Mouse (Mus musculus) right cerebral cortex, postnatal 36 days (tissue): ENCODE results near the gene 0610010F05Rik.
A peak's percentile ranks its signal among the peaks of the same experiment; 100 is the strongest.
"Not testable (repeated sequence)": the region's sequence is repeated elsewhere in the genome, so short reads cannot be mapped to it uniquely, and the experiment has no call there.

ENCODE experiments used
- DNase-seq, 2 experiments: peaks; one replicate each; pipeline ENCODE4 v3.0.0; 2022; ENCODE audit warnings: low spot score in 2 of 2, mixed read lengths in 1 of 2

0610010F05Rik gene

GRCm38 (mm10) chr11:23632945-23633878 lies at the start of gene 0610010F05Rik:
TSS of gene 0610010F05Rik (minus strand) at chr11:23633639.
- peak; percentile 70 to 75 for DNase-seq

GRCm38 (mm10) chr11:23682561-23682960 lies 49.1 kb upstream of the 0610010F05Rik start:
- DNase-seq, result no peak

GRCm38 (mm10) chr11:23680435-23680950 lies 47.1 kb upstream of the 0610010F05Rik start:
- no peak for DNase-seq

- DNase-seq, result peak in 1 of 2 experiments; percentile 20
Measured at GRCm38 (mm10) chr11:23679044-23679642, 45.7 kb upstream of the 0610010F05Rik start.

GRCm38 (mm10) chr11:23676100-23676499 lies 42.7 kb upstream of the 0610010F05Rik start:
- no peak for DNase-seq

- no peak for DNase-seq
Measured at GRCm38 (mm10) chr11:23672256-23672749, 38.9 kb upstream of the 0610010F05Rik start.

- DNase-seq, result no peak
Measured at GRCm38 (mm10) chr11:23667128-23667527, 33.7 kb upstream of the 0610010F05Rik start.

- no peak for DNase-seq
Measured at GRCm38 (mm10) chr11:23666526-23666925, 33.1 kb upstream of the 0610010F05Rik start.

GRCm38 (mm10) chr11:23665798-23666501 lies 32.5 kb upstream of the 0610010F05Rik start, which contains the start of gene Pex13:
TSS of gene Pex13 (minus strand) at chr11:23665959.
- peak; percentile 83 to 84 for DNase-seq

GRCm38 (mm10) chr11:23665311-23665786 lies 31.9 kb upstream of the 0610010F05Rik start, which contains the start of gene Pus10:
TSS of gene Pus10 (plus strand) at chr11:23665674.
- DNase-seq, result peak in 1 of 2 experiments; percentile 22

GRCm38 (mm10) chr11:23664232-23664631 lies 30.8 kb upstream of the 0610010F05Rik start:
- DNase-seq, result no peak

GRCm38 (mm10) chr11:23657791-23658190 lies 24.4 kb upstream of the 0610010F05Rik start:
- DNase-seq, result no peak

- no peak for DNase-seq
Measured at GRCm38 (mm10) chr11:23653666-23654065, 20.2 kb upstream of the 0610010F05Rik start.

- no peak for DNase-seq
Measured at GRCm38 (mm10) chr11:23647835-23648234, 14.4 kb upstream of the 0610010F05Rik start.

- DNase-seq, result no peak
Measured at GRCm38 (mm10) chr11:23647431-23647830, 14.0 kb upstream of the 0610010F05Rik start.

- DNase-seq, result no peak
Measured at GRCm38 (mm10) chr11:23634573-23634972, 1.1 kb upstream of the 0610010F05Rik start.

- no peak for DNase-seq
Measured at GRCm38 (mm10) chr11:23633879-23634215, 408 bp upstream of the 0610010F05Rik start.

- DNase-seq, result no peak
Measured at GRCm38 (mm10) chr11:23630664-23631063, 2.8 kb downstream of the 0610010F05Rik start.

GRCm38 (mm10) chr11:23618995-23619394 lies 14.4 kb downstream of the 0610010F05Rik start:
- DNase-seq, result no peak

GRCm38 (mm10) chr11:23614546-23614945 lies 18.9 kb downstream of the 0610010F05Rik start:
- no peak for DNase-seq

- not testable (repeated sequence) for DNase-seq
Measured at GRCm38 (mm10) chr11:23607291-23607690, 26.1 kb downstream of the 0610010F05Rik start.
